8 mouse cellular contexts compared by ENCODE assay signal in the genomic region with DNA sequence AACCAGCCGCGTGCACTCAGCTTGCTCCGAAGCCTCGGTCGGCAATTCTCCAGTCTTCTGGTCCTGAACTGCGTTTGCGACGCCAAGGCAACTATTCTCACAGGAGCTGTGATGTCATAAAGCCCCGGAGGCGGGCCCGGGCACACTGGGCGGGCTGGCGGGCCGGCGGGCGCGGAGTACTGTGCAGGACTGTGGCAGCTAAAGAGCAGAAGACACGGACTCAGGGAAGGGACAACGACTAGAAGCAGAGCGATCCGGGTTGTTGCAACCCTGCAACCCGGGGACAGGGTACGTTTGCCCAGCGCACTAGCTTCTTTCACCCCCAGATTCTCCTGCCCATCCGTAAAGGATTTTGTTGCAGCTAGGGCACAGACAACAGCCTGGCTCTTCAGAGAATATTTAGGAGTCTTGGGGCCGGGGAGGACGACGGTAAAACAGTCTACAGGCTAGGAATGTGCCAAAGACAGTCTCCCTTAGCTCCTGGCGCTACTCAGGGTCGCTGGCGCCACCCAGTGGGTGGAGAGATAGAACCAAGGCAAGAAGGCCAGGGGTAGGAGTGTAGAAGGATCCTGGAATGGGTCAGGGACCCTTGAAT. TPM values are rescaled to one million over a fixed set of nuclear protein-coding genes. Genes with fewer than 3 reads are reported as not detected.
DNase-seq lines count a peak whose midpoint lies in the region; ATAC-seq and TF ChIP-seq lines count a peak whose summit lies in the region.

Gene Cfap100, minus strand, starts transcription at position 418 of the 595 bp plus-strand sequence.

- no peaks in the 10 kb centered on the region for H3K4me1 ChIP-seq in bone marrow, adult 2 months (ENCODE audit: control insufficient read depth, insufficient read depth, low read length)
- H3K4me1 ChIP-seq in embryonic facial prominence, embryonic 14.5 days (ENCODE audit: control insufficient read depth, insufficient read depth, low read length) = 0 out of 2 replicates have a peak, but pooled peaks cover 7% of the 10 kb centered on the region
- peaks cover 12% of the 10 kb centered on the region for H3K4me1 ChIP-seq in limb, embryonic 12.5 days (replicated peaks)
- peaks cover 12% of the 10 kb centered on the region for H3K4me1 ChIP-seq in midbrain, embryonic 13.5 days (replicated peaks)
- H3K4me1 ChIP-seq in stomach, embryonic 16.5 days (ENCODE audit: control insufficient read depth, insufficient read depth, low read length) = peaks cover 6% of the 10 kb centered on the region; the same call in 1 of the 2 replicates

- H3K9me3 ChIP-seq in embryonic facial prominence, embryonic 14.5 days (ENCODE audit: control insufficient read depth, low read length) = no peaks in the 10 kb centered on the region
- no peaks in the 10 kb centered on the region for H3K9me3 ChIP-seq in limb, embryonic 12.5 days
- no peaks in the 10 kb centered on the region for H3K9me3 ChIP-seq in midbrain, embryonic 13.5 days
- H3K9me3 ChIP-seq in stomach, embryonic 16.5 days (replicated peaks; ENCODE audit: control insufficient read depth, low read length) = no peaks in the 10 kb centered on the region

- H3K9ac ChIP-seq in embryonic facial prominence, embryonic 14.5 days (ENCODE audit: low read depth, low read length) = peak within 1 kb of the TSS; percentile 63
- peak within 1 kb of the TSS; percentile 58 for H3K9ac ChIP-seq in limb, embryonic 12.5 days (replicated peaks)
- peak within 1 kb of the TSS; percentile 71 for H3K9ac ChIP-seq in midbrain, embryonic 13.5 days (replicated peaks)
- H3K9ac ChIP-seq in stomach, embryonic 16.5 days (ENCODE audit: low read length) = peak within 1 kb of the TSS; percentile 66

- no peaks in the 10 kb centered on the region for H3K36me3 ChIP-seq in embryonic facial prominence, embryonic 14.5 days (ENCODE audit: control insufficient read depth, insufficient read depth, low read length)
- no peaks in the 10 kb centered on the region for H3K36me3 ChIP-seq in limb, embryonic 12.5 days
- no peaks in the 10 kb centered on the region for H3K36me3 ChIP-seq in midbrain, embryonic 13.5 days
- no peaks in the 10 kb centered on the region for H3K36me3 ChIP-seq in stomach, embryonic 16.5 days (ENCODE audit: control insufficient read depth, insufficient read depth, low read length)

- no peak within 1 kb of the TSS for H3K4me3 ChIP-seq in bone marrow, adult 2 months (replicated peaks; ENCODE audit: control insufficient read depth, low read depth, low read length)
- peak within 1 kb of the TSS; percentile 38 for H3K4me3 ChIP-seq in embryonic facial prominence, embryonic 14.5 days (ENCODE audit: low read depth, low read length)
- peak within 1 kb of the TSS; percentile 43 for H3K4me3 ChIP-seq in limb, embryonic 12.5 days (replicated peaks)
- peak within 1 kb of the TSS; percentile 46 for H3K4me3 ChIP-seq in midbrain, embryonic 13.5 days (replicated peaks)
- H3K4me3 ChIP-seq in stomach, embryonic 16.5 days (replicated peaks; ENCODE audit: low read length) = peak within 1 kb of the TSS; percentile 46

- peak; percentile 91 for ATAC-seq in embryonic facial prominence, embryonic 14.5 days (ENCODE audit: low read depth)
- ATAC-seq in limb, embryonic 12.5 days (ENCODE audit: insufficient number of reproducible peaks, insufficient read depth, low FRiP score, low TSS enrichment, low read depth) = peak; percentile 73; the same call in 1 of the 2 replicates
- peak; percentile 91 for ATAC-seq in midbrain, embryonic 13.5 days
- ATAC-seq in stomach, embryonic 16.5 days (ENCODE audit: insufficient read depth, low FRiP score) = peak; percentile 83

- WGBS in bone marrow, adult 2 months = 1% methylated on average over 31 of the region's 31 CpGs
- WGBS in embryonic facial prominence, embryonic 14.5 days = under 1% methylated on average over 26 of the region's 31 CpGs
- WGBS in limb, embryonic 12.5 days = under 1% methylated on average over 31 of the region's 31 CpGs
- under 1% methylated on average over 31 of the region's 31 CpGs for WGBS in midbrain, embryonic 13.5 days
- WGBS in stomach, embryonic 16.5 days = under 1% methylated on average over 31 of the region's 31 CpGs

- peak; percentile 32; the same call in 1 of the 2 replicates for TF ChIP-seq CTCF in bone marrow, adult 2 months (IDR thresholded peaks at IDR 0.05; ENCODE audit: control insufficient read depth, insufficient read depth, low read length)

- H3K4me2 ChIP-seq in embryonic facial prominence, embryonic 14.5 days (ENCODE audit: low read depth, low read length) = peak within 1 kb of the TSS; percentile 69
- H3K4me2 ChIP-seq in limb, embryonic 12.5 days = peak within 1 kb of the TSS; percentile 91
- H3K4me2 ChIP-seq in midbrain, embryonic 13.5 days (replicated peaks) = peak within 1 kb of the TSS; percentile 81
- peak within 1 kb of the TSS; percentile 84 for H3K4me2 ChIP-seq in stomach, embryonic 16.5 days (ENCODE audit: low read depth, low read length)

- H3K27ac ChIP-seq in bone marrow, adult 2 months (ENCODE audit: control insufficient read depth, insufficient read depth, low read depth, low read length, poor library complexity) = no peak within 1 kb of the TSS
- H3K27ac ChIP-seq in embryonic facial prominence, embryonic 14.5 days (replicated peaks; ENCODE audit: low read depth, low read length) = no peak within 1 kb of the TSS
- no peak within 1 kb of the TSS for H3K27ac ChIP-seq in limb, embryonic 12.5 days
- peak within 1 kb of the TSS; percentile 58 for H3K27ac ChIP-seq in midbrain, embryonic 13.5 days
- no peak within 1 kb of the TSS for H3K27ac ChIP-seq in stomach, embryonic 16.5 days (ENCODE audit: low read length)

- TF ChIP-seq POLR2A in bone marrow, adult 2 months (IDR thresholded peaks at IDR 0.05; ENCODE audit: borderline replicate concordance, control insufficient read depth, low read depth, low read length) = no peak

- DNase-seq in A20 (ENCODE audit: low read depth, low spot score) = peak; percentile 19
- peak; percentile 79 for DNase-seq in embryonic facial prominence, embryonic 14.5 days (ENCODE audit: low spot score)
- DNase-seq in heart, adult 9 months (ENCODE audit: low spot score in 2 of 2) = peak; percentile 68 to 78
- DNase-seq in kidney, adult 8-10 months = peak; percentile 71 to 83

- no peaks in the 10 kb centered on the region for H3K27me3 ChIP-seq in embryonic facial prominence, embryonic 14.5 days (replicated peaks; ENCODE audit: control insufficient read depth, insufficient read depth, low read length)
- H3K27me3 ChIP-seq in limb, embryonic 12.5 days = peaks cover 19% of the 10 kb centered on the region
- H3K27me3 ChIP-seq in midbrain, embryonic 13.5 days = peaks cover 12% of the 10 kb centered on the region
- H3K27me3 ChIP-seq in stomach, embryonic 16.5 days (ENCODE audit: control insufficient read depth, insufficient read depth, low read length) = peaks cover 6% of the 10 kb centered on the region; the same call in 1 of the 2 replicates

RNA-seq across cellular contexts. Expression of gene Cfap100, which starts in this region (rescaled TPM):
- 0.72 TPM in 1 of 2 replicates, not detected in the other for polyA plus RNA-seq in bone marrow, adult 2 months (2011; ENCODE audit: insufficient read depth, insufficient read length, low replicate concordance, missing spikeins)
- polyA plus RNA-seq in embryonic facial prominence, embryonic 14.5 days (2014; fragmentation: Nextera tagmentation; extraction: Ambion mirVana) = 0.62 and 0.65 TPM in 2 replicates
- polyA plus RNA-seq in limb, embryonic 12.5 days (2016; fragmentation: Nextera tagmentation; extraction: Ambion mirVana) = 0.18 and 0.50 TPM in 2 replicates
- 6.7 and 8.4 TPM in 2 replicates for polyA plus RNA-seq in midbrain, embryonic 13.5 days (2015; fragmentation: Nextera tagmentation; extraction: Ambion mirVana)
- polyA plus RNA-seq in stomach, embryonic 16.5 days (2015; fragmentation: Nextera tagmentation; extraction: Ambion mirVana) = 0.31 and 0.46 TPM in 2 replicates

Comparison
In these comparisons a context has a peak if more than half of its experiments do, and no peak if none do; other contexts are left out.
1. Peak in DNase-seq, ATAC-seq, H3K4me3 ChIP-seq, H3K9ac ChIP-seq and H3K4me2 ChIP-seq in embryonic facial prominence, embryonic 14.5 days; RNA of the gene not detected or under 1 TPM.
2. Peak in ATAC-seq, H3K4me3 ChIP-seq, H3K9ac ChIP-seq and H3K4me2 ChIP-seq in limb, embryonic 12.5 days; RNA of the gene not detected or under 1 TPM.
3. Peak in ATAC-seq, H3K4me3 ChIP-seq, H3K9ac ChIP-seq and H3K4me2 ChIP-seq in stomach, embryonic 16.5 days; RNA of the gene not detected or under 1 TPM.
4. DNase-seq: peak in every context shown above with its lines; median percentile 79 in embryonic facial prominence, embryonic 14.5 days; 77 in kidney, adult 8-10 months; 73 in heart, adult 9 months; 19 in A20.